Mouse (Mus musculus) gastrocnemius, postnatal 25 days (tissue): ENCODE data around the gene Srms. TPM values are rescaled to one million over a fixed set of nuclear protein-coding genes. Genes with fewer than 3 reads are reported as not detected.

ENCODE experiments used
- DNase-seq: peaks from one replicate; pipeline ENCODE4 v3.0.0; 2022
- total RNA-seq, 2 experiments: library from RNA; stranded (reverse); gene quantifications; 1 replicate in 1 of 2; 2 replicates in 1 of 2; pipeline ENCODE4 v1.2.3; 2021

The Srms gene
- total RNA-seq, 2 experiments from 2014 or later: 0.20 to 0.24 TPM

DNA sequence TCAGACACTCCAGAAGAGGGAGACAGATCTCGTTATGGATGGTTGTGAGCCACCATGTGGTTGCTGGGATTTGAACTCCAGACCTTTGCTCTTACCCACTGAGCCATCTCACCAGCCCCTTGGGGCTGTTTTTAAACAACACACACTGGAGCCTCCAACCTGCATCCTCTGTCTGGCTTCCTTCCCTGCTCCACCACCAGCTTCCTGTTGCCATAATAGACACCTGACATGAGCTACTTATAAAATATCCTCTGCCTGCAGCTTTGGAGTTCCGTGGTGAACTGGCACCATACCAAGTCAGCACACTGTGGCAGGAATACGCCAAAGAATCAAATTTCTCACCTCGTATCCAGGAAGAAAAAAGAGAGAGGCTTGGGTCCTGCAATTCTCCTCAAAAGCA lies 52.2 kb downstream of the Srms start:
- no peak for DNase-seq

DNA sequence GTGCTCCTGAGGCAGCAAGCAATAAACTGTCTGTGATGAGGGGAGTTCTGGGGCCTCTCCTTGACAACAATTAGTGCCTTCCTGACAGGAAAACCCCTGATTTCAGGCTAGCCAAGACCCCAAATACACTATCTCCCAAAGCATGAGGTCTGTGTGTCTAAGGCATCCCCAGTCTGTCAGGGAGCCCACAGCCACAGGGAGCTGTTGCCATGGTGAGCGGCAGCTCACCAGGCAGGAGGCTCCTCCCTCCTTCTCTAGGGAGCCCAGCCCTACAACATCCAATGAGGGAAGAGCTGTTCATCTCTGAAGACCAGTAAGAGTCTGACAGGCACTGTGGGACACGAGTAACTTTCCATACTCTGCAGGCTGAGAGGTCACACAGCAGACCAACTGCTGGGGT lies 53.2 kb downstream of the Srms start:
- no peak for DNase-seq

DNA sequence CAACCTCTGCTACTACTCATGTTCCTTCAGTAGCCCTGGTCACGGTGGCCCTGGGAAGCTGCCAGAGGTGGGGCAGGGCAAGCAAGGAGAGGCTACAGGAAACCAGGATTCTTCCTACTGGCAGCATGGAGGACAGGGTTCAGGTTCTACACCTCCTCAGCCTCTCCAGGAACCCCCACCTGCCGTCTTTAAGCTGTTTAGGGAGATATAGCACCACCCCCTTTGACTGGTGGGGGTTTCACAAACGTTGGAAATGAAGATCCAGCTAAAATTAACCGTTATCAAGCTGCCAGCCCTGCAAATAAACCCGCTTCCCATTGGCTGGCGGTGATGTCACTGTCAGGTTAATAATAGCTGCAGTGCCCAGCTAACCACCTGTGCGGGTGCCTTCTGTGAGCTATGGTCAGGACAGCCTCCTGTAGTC lies 53.9 kb downstream of the Srms start:
- DNase-seq: peak; percentile 67

DNA sequence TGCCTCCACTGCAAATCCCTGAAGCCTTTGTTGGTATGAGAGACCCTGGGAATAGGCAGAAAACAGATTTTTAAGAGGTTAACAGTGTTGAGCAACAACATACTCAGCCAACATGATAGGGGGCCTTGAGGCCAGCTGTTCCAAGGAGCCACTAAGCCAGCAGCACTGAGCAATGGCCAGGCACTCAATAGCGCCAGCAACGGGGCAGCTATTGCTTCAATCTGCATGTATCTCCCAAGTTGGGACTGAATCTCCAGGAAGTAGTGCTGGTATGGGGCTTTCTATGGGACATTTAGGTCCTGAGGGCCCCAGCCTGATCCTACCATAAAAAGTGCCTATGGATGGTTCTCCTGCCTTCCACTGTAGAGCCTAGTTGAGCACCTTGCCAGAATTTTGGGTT lies 54.5 kb downstream of the Srms start:
- DNase-seq: no peak

DNA sequence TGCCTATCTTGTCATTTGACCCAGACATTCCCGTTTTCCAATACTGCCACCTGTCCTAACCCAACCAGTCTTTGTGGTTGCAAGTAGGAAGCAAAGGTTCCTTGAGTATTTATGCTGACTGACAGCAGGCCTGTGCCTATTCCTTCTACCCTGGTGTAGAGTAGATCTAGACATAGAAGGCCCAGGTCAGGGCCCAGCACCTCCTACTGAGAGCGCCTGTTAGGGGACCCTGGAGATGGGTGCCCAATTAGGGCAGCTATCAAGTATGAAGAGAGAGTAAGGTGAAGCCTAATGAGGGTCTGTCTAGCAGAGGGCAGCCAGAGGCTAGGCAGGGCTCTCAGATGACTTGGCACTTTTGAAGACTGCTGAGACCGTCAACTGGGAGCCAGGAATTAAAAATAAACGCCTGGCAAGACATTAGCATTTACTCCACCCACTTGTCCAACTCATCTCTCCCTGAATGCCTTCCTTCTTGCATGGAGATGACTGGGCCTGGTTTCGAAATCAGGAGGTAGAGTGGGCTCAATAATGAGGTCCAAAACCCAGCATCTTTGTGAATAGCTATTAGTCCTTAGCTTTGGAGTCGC lies 55.2 kb downstream of the Srms start:
- DNase-seq: peak; percentile 64

DNA sequence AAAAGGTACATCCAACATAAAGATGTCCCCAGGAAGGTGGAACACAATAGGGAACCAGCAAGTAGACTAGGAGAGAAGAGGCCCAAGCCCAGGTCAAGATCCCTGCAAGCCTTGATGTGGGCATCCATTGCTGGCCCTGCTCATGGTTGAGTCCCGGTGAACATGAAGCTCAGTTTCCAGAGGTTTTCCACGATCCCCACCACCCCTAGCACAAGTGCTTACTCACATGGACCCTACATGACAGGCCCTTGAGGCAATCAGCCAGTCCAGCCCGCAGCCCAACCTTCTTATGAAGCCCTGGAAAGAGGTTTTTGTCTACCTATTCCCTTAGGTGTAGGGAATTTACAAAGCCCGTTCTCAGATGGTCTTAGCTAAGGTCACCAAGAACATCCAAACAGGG lies 55.8 kb downstream of the Srms start:
- no peak for DNase-seq

DNA sequence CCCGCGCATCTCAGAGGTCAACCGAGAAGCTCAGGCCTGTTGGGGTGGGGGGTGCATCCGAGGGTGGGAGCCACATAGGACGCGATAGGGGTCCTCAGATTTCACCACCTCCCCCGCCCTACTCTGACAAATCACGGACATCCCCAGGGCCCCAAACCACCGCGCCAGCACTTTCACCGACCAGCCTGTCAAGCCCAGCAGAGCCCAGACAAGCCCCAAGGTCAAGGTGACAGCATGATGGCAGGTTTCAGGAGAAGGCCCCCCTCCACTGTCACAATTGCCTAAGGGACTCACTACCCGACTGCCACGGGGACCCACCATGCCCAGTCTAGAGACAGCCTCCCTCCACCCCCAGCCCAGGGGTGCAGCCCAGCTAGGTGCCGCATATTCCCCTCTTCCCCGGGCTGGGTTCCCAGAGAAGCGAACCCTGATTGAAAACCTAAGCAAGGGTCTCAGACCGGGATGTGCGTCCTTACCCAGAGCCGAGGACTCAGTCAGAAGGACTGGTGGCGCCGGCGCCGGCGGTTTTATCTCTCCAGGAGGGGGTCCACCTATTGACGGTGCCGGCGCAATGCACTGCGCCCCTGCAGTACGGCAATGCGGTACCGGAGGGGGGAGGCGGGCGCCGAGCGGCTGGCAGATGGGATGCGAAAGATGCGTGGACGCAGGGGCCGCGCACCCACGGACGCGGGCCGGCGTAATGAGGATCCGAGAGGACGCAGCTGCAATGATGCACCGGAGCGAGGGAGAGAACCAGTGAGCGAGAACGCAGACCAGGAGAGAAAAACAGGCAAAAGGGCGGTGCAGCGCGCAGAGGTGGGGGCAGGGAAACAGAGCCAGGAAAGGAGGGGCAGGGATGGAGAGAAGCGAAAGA lies 56.5 kb downstream of the Srms start, which contains the start of gene Eef1a2:
Gene Eef1a2 (minus strand): TSS at position 767 of the 874 bp plus-strand sequence.
- DNase-seq: peak; percentile 43

DNA sequence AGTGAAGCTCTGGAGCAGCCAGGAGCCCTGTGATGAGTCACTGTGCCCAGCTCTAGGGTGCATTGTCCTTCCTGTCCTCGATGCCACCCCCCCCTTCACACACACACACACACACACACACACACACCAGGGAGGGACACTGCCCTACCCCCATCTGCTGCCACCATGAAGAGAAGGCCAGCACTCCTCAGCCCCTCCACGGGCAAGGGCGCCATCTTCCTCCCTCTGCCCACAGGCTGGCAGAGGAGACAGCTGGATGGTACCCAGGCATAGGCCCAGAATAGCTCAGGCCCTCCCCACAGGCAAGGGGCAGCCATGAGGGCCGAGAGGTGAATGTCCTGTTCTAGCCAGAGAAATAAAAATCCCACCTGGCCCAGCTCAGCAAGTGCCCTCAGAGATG lies 57.2 kb downstream of the Srms start:
- peak; percentile 84 for DNase-seq

Other genes with a start within 250 kb of the Srms start
- gene Arfgap1, start 246.0 kb downstream of the Srms start, total RNA-seq: 10 to 100 TPM; 26.6 to 33.7 TPM
- 1 to 10 TPM; 2.3 to 2.9 TPM for gene Col20a1, start 226.7 kb downstream of the Srms start, total RNA-seq
- gene Chrna4, start 169.6 kb downstream of the Srms start, total RNA-seq: under 1 TPM in 1 of 2 experiments, not detected in 1; 0.54 TPM
- not detected for gene Kcnq2, start 77.9 kb downstream of the Srms start, total RNA-seq
- gene Eef1a2, start 56.2 kb downstream of the Srms start, total RNA-seq: 1,000 to 10,000 TPM; 1,917 to 2,157 TPM
- 10 to 100 TPM; 44.4 to 49.5 TPM for gene Ppdpf, start 25.9 kb downstream of the Srms start, total RNA-seq
- not detected for gene Ptk6, start 10.4 kb downstream of the Srms start, total RNA-seq
- not detected for gene Fndc11, start 6.8 kb upstream of the Srms start, total RNA-seq
- 1 to 10 TPM; 2.5 to 3.4 TPM for gene Helz2, start 28.8 kb upstream of the Srms start, total RNA-seq
- gene Gmeb2, start 74.8 kb upstream of the Srms start, total RNA-seq: 1 to 10 TPM; 6.1 to 6.3 TPM
- under 1 TPM in 1 of 2 experiments, not detected in 1; 0.32 TPM for gene Stmn3, start 101.3 kb upstream of the Srms start, total RNA-seq
- gene Rtel1, start 106.6 kb upstream of the Srms start, total RNA-seq: 10 to 100 TPM in 1 of 2 experiments, 1 to 10 TPM in 1; 9.9 to 14.9 TPM
- 10 to 100 TPM; 12.8 to 13.1 TPM for gene Zgpat, start 151.7 kb upstream of the Srms start, total RNA-seq
- 10 to 100 TPM; 25.0 to 29.3 TPM for gene Arfrp1, start 152.2 kb upstream of the Srms start, total RNA-seq
- gene Lime1, start 166.9 kb upstream of the Srms start, total RNA-seq: 1 to 10 TPM; 4.2 to 5.5 TPM
- 1 to 10 TPM; 3.5 TPM for gene Zbtb46, start 246.2 kb upstream of the Srms start, total RNA-seq